Mouse (Mus musculus) spleen, adult 2 months (tissue): ENCODE measurements around the gene Ccdc86. TPM values are rescaled to one million over a fixed set of nuclear protein-coding genes. Genes with fewer than 3 reads are reported as not detected.
A peak's percentile ranks its signal among the peaks of the same experiment; 100 is the strongest.

Source experiments
- DNase-seq, 2 experiments: peaks; one replicate each; pipeline versions ENCODE4 v3.0.0 to v3.0.0-alpha.2; 2012 to 2021; ENCODE audit warnings: low spot score in 2 of 2, low read depth in 1 of 2
- H3K27ac ChIP-seq: fragments of 200-500 bp; 2 replicates; pipeline ENCODE4 v1.5.1; 2012; ENCODE audit warnings: low read length, inconsistent platforms; ENCODE audit not compliant: insufficient read depth
- H3K27me3 ChIP-seq: fragments of 200-500 bp; 2 replicates; pipeline ENCODE4 v1.6.1; 2012; ENCODE audit warnings: mild to moderate bottlenecking, moderate library complexity, low read length, inconsistent platforms; ENCODE audit not compliant: control insufficient read depth, insufficient read depth
- H3K36me3 ChIP-seq: fragments of 200-500 bp; 2 replicates; pipeline ENCODE4 v1.6.1; 2012; ENCODE audit warnings: mild to moderate bottlenecking, low read length, inconsistent platforms; ENCODE audit not compliant: control insufficient read depth, insufficient read depth
- H3K4me1 ChIP-seq: fragments of 200-500 bp; 2 replicates; pipeline ENCODE4 v1.6.1; 2011; ENCODE audit warnings: inconsistent platforms; ENCODE audit not compliant: control insufficient read depth, insufficient read depth, insufficient read length
- H3K4me3 ChIP-seq: fragments of 200-500 bp; 2 replicates; pipeline ENCODE4 v1.5.1; 2011; ENCODE audit warnings: mild to moderate bottlenecking, inconsistent platforms; ENCODE audit not compliant: insufficient read depth, insufficient read length; ENCODE audit errors: extremely low read depth
- CTCF ChIP-seq: fragments of 200-500 bp; IDR thresholded peaks from 2 replicates; pipeline ENCODE4 v1.5.1; 2011; ENCODE audit warnings: mild to moderate bottlenecking, inconsistent platforms; ENCODE audit not compliant: insufficient read depth, insufficient read length, insufficient replicate concordance; ENCODE audit errors: extremely low read depth
- POLR2A ChIP-seq: fragments of 200-500 bp; IDR thresholded peaks from 2 replicates; pipeline ENCODE4 v1.6.1; 2011; ENCODE audit warnings: low read depth, low read length, inconsistent platforms
- WGBS: fragments of 180-500 bp; shearing (Covaris S2); methylation state at CpG from one replicate; pipeline ENCODE4 v1.1.7; 2018; 5-methylcytosine and 5-hydroxymethylcytosine counted together
- polyA plus RNA-seq: library from polyadenylated mRNA; depleted of rRNA; stranded (reverse); fragments of >200 nt; gene quantifications from 2 replicates; pipeline ENCODE4 v1.2.3, GENCODE M21; 2012; rRNA removed

Gene Ccdc86
- polyA plus RNA-seq, 1 experiment: 4.3 TPM

GRCm38 (mm10) chr19:10897491-10897890 is 51.6 kb downstream of the Ccdc86 start:
- 85% methylated on average over 8 of the region's 8 CpGs for WGBS
- TF ChIP-seq POLR2A (no peak), CTCF (no peak)
- peaks cover 3% of the 10 kb centered on the region for H3K4me1 ChIP-seq
- DNase-seq: no peak
- H3K27ac ChIP-seq: no peak overlapping the region
- no peaks in the 10 kb centered on the region for H3K27me3 ChIP-seq
- peaks cover 29% of the 10 kb centered on the region for H3K36me3 ChIP-seq
- H3K4me3 ChIP-seq: no peak overlapping the region

GRCm38 (mm10) chr19:10896849-10897248 is 52.2 kb downstream of the Ccdc86 start:
- 86% methylated on average over 7 of the region's 7 CpGs for WGBS
- no peak overlapping the region for H3K4me3 ChIP-seq
- no peak for TF ChIP-seq POLR2A
- no peak for TF ChIP-seq CTCF
- no peaks in the 10 kb centered on the region for H3K27me3 ChIP-seq
- H3K36me3 ChIP-seq: peaks cover 23% of the 10 kb centered on the region
- H3K4me1 ChIP-seq: peaks cover 3% of the 10 kb centered on the region
- DNase-seq: no peak
- no peak overlapping the region for H3K27ac ChIP-seq

- peaks cover 18% of the 10 kb centered on the region for H3K36me3 ChIP-seq
- TF ChIP-seq CTCF (no peak), POLR2A (no peak)
- no peak for DNase-seq
- H3K4me1 ChIP-seq: peaks cover 3% of the 10 kb centered on the region
- 1% methylated on average over 16 of the region's 16 CpGs for WGBS
- peak overlapping the region; percentile 87 for H3K27ac ChIP-seq
- peak overlapping the region; percentile 97 for H3K4me3 ChIP-seq
- H3K27me3 ChIP-seq: no peaks in the 10 kb centered on the region
Observed at GRCm38 (mm10) chr19:10895708-10896107, 53.4 kb downstream of the Ccdc86 start.

- WGBS: under 1% methylated on average over 43 of the region's 43 CpGs
- DNase-seq: peak; percentile 90 to 97
- peak within 1 kb of the TSS; percentile 87 for H3K27ac ChIP-seq
Observed at GRCm38 (mm10) chr19:10895016-10895528, 54.0 kb downstream of the Ccdc86 start, which contains the start of gene Prpf19. TSS of gene Prpf19 (plus strand) at chr19:10895231.

GRCm38 (mm10) chr19:10892201-10892600 is 56.9 kb downstream of the Ccdc86 start:
- TF ChIP-seq CTCF (no peak), POLR2A (no peak)
- 90% methylated on average over 3 of the region's 3 CpGs for WGBS
- no peak overlapping the region for H3K27ac ChIP-seq
- peaks cover 3% of the 10 kb centered on the region for H3K4me1 ChIP-seq
- no peaks in the 10 kb centered on the region for H3K36me3 ChIP-seq
- no peaks in the 10 kb centered on the region for H3K27me3 ChIP-seq
- H3K4me3 ChIP-seq: no peak overlapping the region
- no peak for DNase-seq

More at GRCm38 (mm10) chr19:10895016-10895528, 54.0 kb downstream of the Ccdc86 start, which contains the start of gene Prpf19:
- peaks cover 12% of the 10 kb centered on the region for H3K36me3 ChIP-seq
- TF ChIP-seq POLR2A (peak; percentile 64), CTCF (no peak)
- H3K4me1 ChIP-seq: peaks cover 3% of the 10 kb centered on the region
- no peaks in the 10 kb centered on the region for H3K27me3 ChIP-seq
- peak within 1 kb of the TSS; percentile 97 for H3K4me3 ChIP-seq

Other genes starting within 250 kb of the Ccdc86 start
- gene Cd5, start 210.3 kb downstream of the Ccdc86 start, polyA plus RNA-seq: 35.2 and 41.1 TPM in 2 replicates
- gene Cd6, start 119.2 kb downstream of the Ccdc86 start, polyA plus RNA-seq: 41.0 and 47.0 TPM in 2 replicates
- gene Slc15a3, start 109.5 kb downstream of the Ccdc86 start, polyA plus RNA-seq: 39.7 and 45.4 TPM in 2 replicates
- 4.9 TPM in 2 replicates for gene Tmem132a, start 79.3 kb downstream of the Ccdc86 start, polyA plus RNA-seq
- gene Tmem109, start 67.3 kb downstream of the Ccdc86 start, polyA plus RNA-seq: 45.8 and 47.9 TPM in 2 replicates
- gene Prpf19, start 54.0 kb downstream of the Ccdc86 start, polyA plus RNA-seq: 146 and 181 TPM in 2 replicates
- gene Zp1, start 28.6 kb downstream of the Ccdc86 start, polyA plus RNA-seq: 0.04 TPM in 2 replicates
- 0.54 and 0.82 TPM in 2 replicates for gene Ptgdr2, start 12.1 kb downstream of the Ccdc86 start, polyA plus RNA-seq
- not detected in 2 replicates for gene Ms4a10, start 25.4 kb upstream of the Ccdc86 start, polyA plus RNA-seq
- gene Ms4a15, start 44.0 kb upstream of the Ccdc86 start, polyA plus RNA-seq: 0.06 and 0.35 TPM in 2 replicates
- not detected in 2 replicates for gene Ms4a18, start 68.8 kb upstream of the Ccdc86 start, polyA plus RNA-seq
- gene Ms4a8a, start 131.8 kb upstream of the Ccdc86 start, polyA plus RNA-seq: 2.1 and 2.6 TPM in 2 replicates
- gene 1700017D01Rik, start 181.6 kb upstream of the Ccdc86 start, polyA plus RNA-seq: not detected in 2 replicates
- not detected in 2 replicates for gene 1700025F22Rik, start 216.1 kb upstream of the Ccdc86 start, polyA plus RNA-seq
- not detected in 2 replicates for gene Ms4a13, start 247.5 kb upstream of the Ccdc86 start, polyA plus RNA-seq